Mouse (Mus musculus) ES-E14 (cell line): ENCODE results near the gene Mief1. TPM values are rescaled to one million over a fixed set of nuclear protein-coding genes. Genes with fewer than 3 reads are reported as not detected.

Experiments
- DNase-seq: peaks from one replicate; pipeline ENCODE4 v3.0.0-alpha.2; 2013; ENCODE audit warnings: low read depth, low spot score
- H3K27ac ChIP-seq: 2 replicates; pipeline ENCODE4 v1.5.1; 2012; ENCODE audit warnings: low read depth, mild to moderate bottlenecking, low read length, moderate library complexity, mixed read lengths; ENCODE audit not compliant: poor library complexity, insufficient read depth, severe bottlenecking
- H3K36me3 ChIP-seq: 2 replicates; pipeline ENCODE4 v1.6.1; 2012; ENCODE audit warnings: mild to moderate bottlenecking, low read length, moderate library complexity, mixed read lengths; ENCODE audit not compliant: control insufficient read depth, poor library complexity, insufficient read depth, severe bottlenecking
- H3K4me1 ChIP-seq, 2 experiments: fragments of 150-350 bp in 1 of 2; sonication (generic) in 1 of 2; 2 replicates each; pipeline ENCODE4 v1.6.1; 2012; ENCODE audit warnings: low read length in 2 of 2, mild to moderate bottlenecking in 1 of 2, mixed read lengths in 1 of 2; ENCODE audit not compliant: control insufficient read depth in 2 of 2, insufficient read depth in 2 of 2, poor library complexity in 1 of 2
- H3K4me3 ChIP-seq, 2 experiments: fragments of 150-350 bp in 1 of 2; sonication (generic) in 1 of 2; 2 replicates each; pipeline ENCODE4 v1.5.1; 2012; ENCODE audit warnings: low read length in 2 of 2, low read depth in 1 of 2, mild to moderate bottlenecking in 1 of 2, mixed read lengths in 1 of 2; ENCODE audit not compliant: insufficient read depth in 1 of 2, poor library complexity in 1 of 2, severe bottlenecking in 1 of 2
- H3K9ac ChIP-seq: 2 replicates; pipeline ENCODE4 v1.6.1; 2012; ENCODE audit warnings: low read depth, mild to moderate bottlenecking, low read length, mixed read lengths; ENCODE audit not compliant: poor library complexity, insufficient read depth, severe bottlenecking
- H3K9me3 ChIP-seq: fragments of 150-350 bp; sonication (generic); 2 replicates; pipeline ENCODE4 v1.6.1; 2012; ENCODE audit warnings: low read depth, mild to moderate bottlenecking, low read length; ENCODE audit not compliant: control insufficient read depth, insufficient read depth
- CHD2 ChIP-seq: IDR thresholded peaks from 2 replicates; pipeline ENCODE4 v1.6.1; 2014; ENCODE audit warnings: mild to moderate bottlenecking, low read depth, low read length, inconsistent platforms
- HCFC1 ChIP-seq: IDR thresholded peaks from 2 replicates; pipeline ENCODE4 v1.6.1; 2012; ENCODE audit warnings: low read length, inconsistent platforms, borderline replicate concordance; ENCODE audit not compliant: insufficient read depth
- MAFK ChIP-seq: IDR thresholded peaks from 2 replicates; pipeline ENCODE4 v1.6.1; 2014; ENCODE audit warnings: mild to moderate bottlenecking, low read depth, low read length, inconsistent platforms; ENCODE audit not compliant: insufficient read depth
- ZC3H11A ChIP-seq: IDR thresholded peaks from 2 replicates; pipeline ENCODE4 v1.6.1; 2012; ENCODE audit warnings: low read depth, mild to moderate bottlenecking, inconsistent platforms, low read length, borderline replicate concordance
- ZNF384 ChIP-seq: IDR thresholded peaks from 2 replicates; pipeline ENCODE4 v1.6.1; 2012; ENCODE audit warnings: low read depth, low read length, inconsistent platforms
- in situ Hi-C, 2 experiments: fragments of 600-800 bp; cut with MboI; formaldehyde crosslinking; loops; one replicate each; pipeline ENCODE4 v1.15.1; 2025; ENCODE audit warnings: low sequenced_read_pairs in 2 of 2, inconsistent platforms in 1 of 2; ENCODE audit not compliant: unreplicated experiment in 2 of 2
- total RNA-seq: library from RNA; depleted of rRNA; stranded (reverse); fragments of 300-350 nt; gene quantifications from 2 replicates; pipeline ENCODE4 v1.2.3, GENCODE M21; 2012

Gene Mief1
- total RNA-seq, 1 experiment = 57.7 TPM

- H3K36me3 ChIP-seq = peaks cover 36% of the 10 kb centered on the region
These were observed 23.9 kb downstream of the Mief1 start for GRCm38 (mm10) chr15:80257602-80258239.

GRCm38 (mm10) chr15:80258240-80259170, 24.7 kb downstream of the Mief1 start:
- DNase-seq = no peak
- Histone ChIP-seq H3K36me3 (peaks cover 36% of the 10 kb centered on the region), H3K27ac (peak overlapping the region; percentile 90), H3K4me1 (peaks cover 0 to 14% of the 10 kb centered on the region in 2 experiments; a peak in 2 of 4 replicates), H3K4me3 (peak overlapping the region in 1 of 2 experiments; percentile 25; a peak in 1 of 4 replicates), H3K9ac (peak overlapping the region; percentile 45; the same call in 1 of the 2 replicates), H3K9me3 (no peaks in the 10 kb centered on the region)
- in situ Hi-C loops = no loop called here
- TF ChIP-seq CHD2 (peak; percentile 18), MAFK (no peak)

More at GRCm38 (mm10) chr15:80257602-80258239, 23.9 kb downstream of the Mief1 start:
- Histone ChIP-seq H3K27ac (peak overlapping the region; percentile 90), H3K4me1 (peaks cover 0 to 14% of the 10 kb centered on the region in 2 experiments; a peak in 2 of 4 replicates), H3K9me3 (no peaks in the 10 kb centered on the region), H3K9ac (peak overlapping the region; percentile 45; the same call in 1 of the 2 replicates), H3K4me3 (peak overlapping the region in 1 of 2 experiments; percentile 89; a peak in 2 of 4 replicates)
- DNase-seq = no peak
- in situ Hi-C loops = no loop called here
- TF ChIP-seq MAFK = no peak
- TF ChIP-seq HCFC1 = no peak
- no peak; the same call in 1 of the 2 replicates for TF ChIP-seq CHD2
- TF ChIP-seq ZC3H11A = no peak
- no peak for TF ChIP-seq ZNF384

- peaks cover 0 to 14% of the 10 kb centered on the region in 2 experiments; a peak in 2 of 4 replicates for H3K4me1 ChIP-seq
- TF ChIP-seq HCFC1 (no peak), MAFK (no peak), ZNF384 (no peak), ZC3H11A (no peak), CHD2 (no peak)
- H3K36me3 ChIP-seq = peaks cover 36% of the 10 kb centered on the region
- in situ Hi-C loops = loop anchor here in 1 of 2 experiments (10.0 kb wide), 1 partner anchor 445 kb away; no protein-coding TSS in a partner anchor
- H3K9me3 ChIP-seq = no peaks in the 10 kb centered on the region
- 0 out of 2 replicates have a peak overlapping the region, but pooled peaks have one; percentile 15 for H3K9ac ChIP-seq
- no peak for DNase-seq
- peak overlapping the region; percentile 14 for H3K27ac ChIP-seq
- H3K4me3 ChIP-seq = no peak overlapping the region
These were observed 25.7 kb downstream of the Mief1 start for GRCm38 (mm10) chr15:80259406-80260045.

- TF ChIP-seq ZC3H11A (peak; percentile 25; the same call in 1 of the 2 replicates), HCFC1 (no peak), MAFK (0 out of 2 replicates have a peak, but pooled peaks have one; percentile 27), ZNF384 (no peak), CHD2 (no peak)
- H3K4me3 ChIP-seq = no peak overlapping the region
- in situ Hi-C loops = loop anchor here in 1 of 2 experiments (10.0 kb wide), 1 partner anchor 444 kb away; no protein-coding TSS in a partner anchor
- peaks cover 0 to 14% of the 10 kb centered on the region in 2 experiments; a peak in 2 of 4 replicates for H3K4me1 ChIP-seq
- no peak overlapping the region for H3K27ac ChIP-seq
- peaks cover 36% of the 10 kb centered on the region for H3K36me3 ChIP-seq
- peak; percentile 66 for DNase-seq
- peak overlapping the region; percentile 38; the same call in 1 of the 2 replicates for H3K9ac ChIP-seq
- H3K9me3 ChIP-seq = no peaks in the 10 kb centered on the region
These were observed 26.9 kb downstream of the Mief1 start for GRCm38 (mm10) chr15:80260677-80261076.
